Mouse (Mus musculus) heart, adult 11 months (tissue): ENCODE data around the gene E4f1.

ENCODE experiments used
- DNase-seq: peaks from one replicate; pipeline ENCODE4 v3.0.0; 2022

The E4f1 gene

DNA sequence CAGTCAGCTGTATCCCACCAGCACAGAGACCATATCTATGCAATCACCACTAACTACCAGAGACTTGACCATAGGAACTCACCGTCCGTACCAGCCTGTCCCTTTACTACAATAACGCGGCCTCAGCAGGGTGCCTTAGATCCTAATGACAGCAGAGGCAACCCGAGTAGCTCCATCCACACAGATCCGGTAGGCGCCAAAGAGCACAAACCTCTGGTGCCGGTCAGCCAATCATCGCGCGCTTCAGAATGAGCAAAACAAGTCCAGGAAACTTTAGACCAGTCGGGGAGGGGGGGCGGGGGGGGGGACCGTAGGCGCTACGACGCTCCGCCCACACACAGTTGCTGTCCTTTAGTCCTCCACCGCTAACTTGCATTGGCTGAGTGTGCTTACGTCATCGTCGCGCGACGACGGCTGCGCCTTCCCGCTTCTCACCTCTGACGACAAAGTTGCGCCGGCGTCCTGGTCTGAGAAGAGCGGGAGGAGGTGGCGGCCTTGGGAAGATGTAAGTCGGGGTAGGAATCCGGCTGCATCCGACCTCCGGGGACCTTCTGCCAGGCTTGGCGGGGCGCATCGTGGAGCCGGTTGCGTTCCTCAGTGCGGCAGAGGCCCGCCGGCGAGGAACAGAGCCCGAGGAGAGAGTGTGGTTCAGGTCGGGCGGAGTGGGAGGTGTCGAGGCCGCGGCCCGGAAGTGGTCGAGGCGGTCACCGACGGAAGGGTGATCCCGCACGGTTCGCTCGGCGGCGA is 55.7 kb downstream of the E4f1 start, which contains the start of gene Rnps1:
TSS of gene Rnps1 (plus strand) at position 336 of the 747 bp plus-strand sequence.
- peak; percentile 100 for DNase-seq

DNA sequence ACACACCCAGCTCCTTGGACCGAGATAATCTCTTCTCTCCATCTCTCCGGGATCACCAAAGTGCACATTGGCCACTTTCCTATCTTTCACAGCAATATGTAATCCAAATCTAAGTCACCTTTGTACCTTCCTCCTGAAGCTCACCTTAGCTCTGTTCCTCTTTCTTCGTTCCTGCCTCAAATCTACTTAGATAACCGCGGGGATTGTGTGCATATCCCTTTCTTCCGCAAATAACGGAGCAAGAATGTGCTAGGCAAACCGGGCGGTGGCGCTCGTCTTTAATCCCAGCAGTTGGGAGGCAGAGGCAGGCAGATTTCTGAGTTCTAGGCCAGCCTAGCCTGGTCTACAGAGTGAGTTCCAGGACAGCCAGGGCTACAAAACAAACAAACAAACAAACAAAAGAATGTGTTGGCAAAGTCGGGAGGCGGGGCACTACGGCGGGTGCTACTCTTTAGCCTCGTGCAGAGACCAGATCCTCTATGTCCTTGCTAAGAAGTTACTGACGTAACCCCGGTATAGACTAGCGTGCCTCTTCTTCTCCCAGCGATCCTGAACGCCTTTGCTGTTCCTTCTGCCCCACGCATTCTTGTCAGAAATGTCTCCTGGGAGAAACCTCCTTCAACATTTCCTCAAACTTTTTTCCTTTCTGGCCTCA is 56.4 kb downstream of the E4f1 start:
- no peak for DNase-seq

DNA sequence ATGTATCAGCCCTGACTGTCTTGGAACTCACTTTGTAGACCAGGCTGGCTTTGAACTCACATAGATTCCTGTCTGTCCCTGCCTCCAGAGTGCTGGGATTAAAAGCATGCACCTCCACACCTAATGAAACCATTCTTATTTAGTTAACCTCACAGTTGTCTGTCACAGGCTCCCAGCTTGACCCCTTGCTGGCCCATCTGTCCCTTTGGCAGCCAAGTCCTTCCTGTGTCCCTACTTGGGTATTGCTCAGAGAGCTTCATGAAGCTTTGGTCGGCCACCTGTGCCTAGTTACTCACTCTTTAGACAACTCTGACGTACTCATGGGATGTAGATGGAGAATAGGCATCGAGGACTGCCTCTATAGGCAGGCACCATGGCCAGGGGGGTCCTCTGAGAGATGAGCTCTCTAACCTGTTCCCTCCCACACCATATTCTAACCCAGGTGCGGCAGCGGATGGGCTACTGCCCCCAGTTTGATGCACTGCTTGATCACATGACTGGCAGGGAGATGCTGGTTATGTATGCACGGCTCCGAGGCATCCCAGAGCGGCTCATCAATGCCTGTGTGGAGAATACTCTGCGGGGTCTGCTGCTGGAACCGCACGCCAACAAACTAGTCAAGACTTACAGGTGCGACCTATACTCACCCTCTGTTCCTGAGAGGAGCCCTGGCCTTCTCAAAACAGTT is 62.9 kb downstream of the E4f1 start:
- peak; percentile 90 for DNase-seq

DNA sequence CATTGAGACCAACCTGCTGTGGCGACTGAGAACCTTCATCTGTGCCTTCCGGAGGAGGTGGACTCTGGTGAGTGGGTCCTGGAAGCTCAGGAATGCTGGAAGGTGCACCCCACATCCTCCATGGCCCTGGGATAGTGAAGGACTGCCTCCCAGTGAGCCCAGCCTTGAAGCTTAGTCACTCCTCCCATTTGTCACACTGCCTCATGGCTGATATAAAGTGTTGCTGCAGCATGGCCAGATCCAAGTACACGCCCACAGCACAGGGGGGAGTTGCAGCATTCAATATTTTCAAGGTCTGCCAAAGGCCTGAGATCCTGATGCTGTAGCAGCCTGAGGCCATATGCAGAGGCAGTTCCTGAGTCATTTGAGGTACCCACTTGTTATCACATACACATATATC is 67.7 kb downstream of the E4f1 start:
- no peak for DNase-seq

DNA sequence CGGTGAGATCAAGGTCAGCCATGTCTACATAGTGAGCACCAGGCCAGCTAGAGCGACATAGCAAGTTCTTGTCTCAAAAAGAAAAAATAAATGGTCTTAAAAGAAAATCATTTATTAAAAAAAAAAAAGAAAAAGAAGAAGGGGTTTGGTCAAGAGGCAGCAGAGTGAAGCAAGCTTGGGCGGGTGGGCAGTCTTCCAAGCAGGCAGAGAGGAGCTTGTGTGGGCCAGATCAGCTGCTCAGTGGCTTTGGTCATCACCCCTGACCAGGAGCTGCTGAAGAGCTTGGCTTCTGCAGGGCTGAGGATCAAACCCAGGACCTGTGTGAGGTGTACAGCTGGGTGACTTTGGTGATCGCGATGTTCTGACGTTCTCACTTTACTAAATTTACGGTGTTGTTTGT is 75.7 kb downstream of the E4f1 start:
- no peak for DNase-seq
